ENCODE assay signal across 13 mouse cellular contexts in the genomic region with DNA sequence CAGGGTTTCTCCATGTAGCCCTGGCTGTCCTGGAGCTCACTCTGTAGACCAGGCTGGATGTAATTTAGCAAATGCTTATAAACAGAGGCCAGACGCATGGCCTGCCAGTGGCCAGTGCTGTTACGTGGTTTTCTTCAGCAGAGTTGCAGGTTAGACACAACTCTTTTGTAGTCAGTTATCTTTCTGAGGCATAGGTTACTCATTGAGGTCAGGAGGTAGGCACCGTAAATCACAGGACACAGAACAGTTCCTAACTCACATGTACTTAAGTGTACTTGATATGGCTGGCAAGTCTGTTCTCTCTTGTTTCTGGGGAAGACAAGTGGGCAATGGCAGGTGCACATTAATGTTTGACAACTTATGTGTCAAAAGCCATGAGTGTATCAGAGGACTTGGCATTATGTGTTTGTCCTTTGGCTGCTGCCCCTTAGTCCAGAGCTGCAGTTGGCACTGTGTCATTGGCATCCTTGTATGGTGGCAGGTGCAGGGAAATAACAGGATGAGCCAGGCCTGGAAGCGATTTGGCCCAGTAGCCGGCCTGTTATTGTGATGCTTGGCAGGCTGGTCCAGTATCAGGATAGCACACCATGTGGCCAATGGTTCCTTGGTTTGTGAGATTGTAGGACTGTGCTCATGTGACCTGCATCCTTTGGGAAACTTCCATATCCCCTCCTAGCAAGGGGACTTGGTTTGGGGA. TPM values are rescaled to one million over a fixed set of nuclear protein-coding genes. Genes with fewer than 3 reads are reported as not detected.
DNase-seq lines count a peak whose midpoint lies in the region; ATAC-seq and TF ChIP-seq lines count a peak whose summit lies in the region.
"Had no signal": no experiment of that assay in that cellular context is flagged by ENCODE, and none has a peak within 500 bp of the region (broad histone marks: within the 10 kb centered on the region; RNA-seq: fewer than 3 reads in every experiment).

No protein-coding gene starts in this region.

- H3K27me3 ChIP-seq in hindbrain, embryonic 16.5 days (replicated peaks; ENCODE audit: control insufficient read depth, insufficient read depth, low read length): no peaks in the 10 kb centered on the region
- H3K27me3 ChIP-seq in hindbrain, embryonic 13.5 days: no peaks in the 10 kb centered on the region
- no peaks in the 10 kb centered on the region for H3K27me3 ChIP-seq in midbrain, embryonic 14.5 days (ENCODE audit: control insufficient read depth, insufficient read depth, low read length)
- no peaks in the 10 kb centered on the region for H3K27me3 ChIP-seq in midbrain, embryonic 13.5 days
- H3K27me3 ChIP-seq in small intestine, adult 2 months (ENCODE audit: control insufficient read depth, insufficient read depth, low read length): no peaks in the 10 kb centered on the region
- H3K27me3 ChIP-seq: forebrain, embryonic 12.5 days; neural tube, embryonic 13.5 days; Patski had no signal

- WGBS in hindbrain, embryonic 16.5 days: 72% methylated on average over 5 of the region's 5 CpGs
- 90% methylated on average over 5 of the region's 5 CpGs for WGBS in hindbrain, embryonic 13.5 days
- WGBS in midbrain, embryonic 14.5 days: over 99% methylated on average over 5 of the region's 5 CpGs
- WGBS in midbrain, embryonic 13.5 days: 92% methylated on average over 5 of the region's 5 CpGs
- WGBS in small intestine, adult 2 months: 42% methylated on average over 5 of the region's 5 CpGs

- no peak overlapping the region for H3K4me3 ChIP-seq in hindbrain, embryonic 16.5 days (ENCODE audit: low read length)
- no peak overlapping the region for H3K4me3 ChIP-seq in hindbrain, embryonic 13.5 days
- H3K4me3 ChIP-seq in midbrain, embryonic 14.5 days (replicated peaks; ENCODE audit: low read depth, low read length): no peak overlapping the region
- H3K4me3 ChIP-seq in midbrain, embryonic 13.5 days (replicated peaks): no peak overlapping the region
- H3K4me3 ChIP-seq in small intestine, adult 2 months (ENCODE audit: low read depth, low read length): no peak overlapping the region
- H3K4me3 ChIP-seq: forebrain, embryonic 12.5 days; neural tube, embryonic 13.5 days had no signal

- no peak overlapping the region for H3K4me2 ChIP-seq in hindbrain, embryonic 16.5 days (ENCODE audit: low read length)
- no peak overlapping the region for H3K4me2 ChIP-seq in hindbrain, embryonic 13.5 days
- H3K4me2 ChIP-seq in midbrain, embryonic 14.5 days (ENCODE audit: low read length): no peak overlapping the region
- no peak overlapping the region for H3K4me2 ChIP-seq in midbrain, embryonic 13.5 days (replicated peaks)
- H3K4me2 ChIP-seq: forebrain, embryonic 12.5 days; neural tube, embryonic 13.5 days had no signal

- H3K9ac ChIP-seq in hindbrain, embryonic 16.5 days (ENCODE audit: low read depth, low read length): no peak overlapping the region
- H3K9ac ChIP-seq in hindbrain, embryonic 13.5 days: no peak overlapping the region
- no peak overlapping the region for H3K9ac ChIP-seq in midbrain, embryonic 14.5 days (replicated peaks; ENCODE audit: low read length)
- no peak overlapping the region for H3K9ac ChIP-seq in midbrain, embryonic 13.5 days (replicated peaks)
- H3K9ac ChIP-seq: forebrain, embryonic 12.5 days; neural tube, embryonic 13.5 days had no signal

- DNase-seq in midbrain, embryonic 14.5 days: peak; percentile 7
- peak; percentile 93 for DNase-seq in cerebellum, adult 8-10 months
- DNase-seq: adrenal gland, adult 2 months; heart, adult 18-20 months; lung, adult 2 months had no signal

- peaks cover 6% of the 10 kb centered on the region; the same call in 1 of the 2 replicates for H3K36me3 ChIP-seq in hindbrain, embryonic 16.5 days (ENCODE audit: control insufficient read depth, insufficient read depth, low read length)
- peaks cover 13% of the 10 kb centered on the region for H3K36me3 ChIP-seq in hindbrain, embryonic 13.5 days
- 0 out of 2 replicates have a peak, but pooled peaks cover 2% of the 10 kb centered on the region for H3K36me3 ChIP-seq in midbrain, embryonic 14.5 days (ENCODE audit: control insufficient read depth, insufficient read depth, low read length)
- peaks cover 18% of the 10 kb centered on the region for H3K36me3 ChIP-seq in midbrain, embryonic 13.5 days
- H3K36me3 ChIP-seq in small intestine, adult 2 months (ENCODE audit: control insufficient read depth, insufficient read depth, low read length): peaks cover 2% of the 10 kb centered on the region

- no peak for TF ChIP-seq POLR2A in small intestine, adult 2 months (IDR thresholded peaks at IDR 0.05; ENCODE audit: low read depth, low read length)

- no peak for TF ChIP-seq CTCF in small intestine, adult 2 months (IDR thresholded peaks at IDR 0.05; ENCODE audit: extremely low read depth, insufficient read length, insufficient replicate concordance, low read depth, low read length)

- no peaks in the 10 kb centered on the region for H3K4me1 ChIP-seq in hindbrain, embryonic 16.5 days (ENCODE audit: control insufficient read depth, insufficient read depth, low read depth, low read length)
- 0 out of 2 replicates have a peak, but pooled peaks cover 4% of the 10 kb centered on the region for H3K4me1 ChIP-seq in hindbrain, embryonic 13.5 days (replicated peaks)
- H3K4me1 ChIP-seq in midbrain, embryonic 14.5 days (ENCODE audit: control insufficient read depth, insufficient read depth, low read length): 0 out of 2 replicates have a peak, but pooled peaks cover 1% of the 10 kb centered on the region
- peaks cover 3% of the 10 kb centered on the region; the same call in 1 of the 2 replicates for H3K4me1 ChIP-seq in midbrain, embryonic 13.5 days (replicated peaks)
- peaks cover 5% of the 10 kb centered on the region; the same call in 1 of the 2 replicates for H3K4me1 ChIP-seq in small intestine, adult 2 months (ENCODE audit: control insufficient read depth, insufficient read depth, insufficient read length, low read length)

- H3K9me3 ChIP-seq in hindbrain, embryonic 16.5 days (ENCODE audit: control insufficient read depth, low read length): no peaks in the 10 kb centered on the region
- no peaks in the 10 kb centered on the region for H3K9me3 ChIP-seq in hindbrain, embryonic 13.5 days
- no peaks in the 10 kb centered on the region for H3K9me3 ChIP-seq in midbrain, embryonic 14.5 days (ENCODE audit: control insufficient read depth, low read length)
- H3K9me3 ChIP-seq in midbrain, embryonic 13.5 days: no peaks in the 10 kb centered on the region
- H3K9me3 ChIP-seq: forebrain, embryonic 12.5 days; neural tube, embryonic 13.5 days had no signal

- peak; percentile 80 for ATAC-seq in hindbrain, embryonic 16.5 days
- ATAC-seq in hindbrain, embryonic 13.5 days (ENCODE audit: low FRiP score): no peak
- ATAC-seq in midbrain, embryonic 14.5 days (ENCODE audit: low FRiP score, low TSS enrichment): no peak
- ATAC-seq in midbrain, embryonic 13.5 days: no peak
- ATAC-seq in inflammation-experienced regulatory T-cells, adult 6 months: no peak

- peak overlapping the region; percentile 7; the same call in 1 of the 2 replicates for H3K27ac ChIP-seq in hindbrain, embryonic 16.5 days (ENCODE audit: low read depth, low read length)
- H3K27ac ChIP-seq in hindbrain, embryonic 13.5 days: no peak overlapping the region; the same call in 1 of the 2 replicates
- no peak overlapping the region for H3K27ac ChIP-seq in midbrain, embryonic 14.5 days (replicated peaks; ENCODE audit: low read depth, low read length)
- no peak overlapping the region for H3K27ac ChIP-seq in midbrain, embryonic 13.5 days
- H3K27ac ChIP-seq in small intestine, adult 2 months (ENCODE audit: insufficient read depth, low read depth, low read length): peak overlapping the region; percentile 34; the same call in 1 of the 2 replicates
- H3K27ac ChIP-seq: forebrain, embryonic 12.5 days; neural tube, embryonic 13.5 days had no signal

RNA-seq across cellular contexts. Expression of gene Mthfd1l, which starts 6.0 kb away (rescaled TPM):
- polyA plus RNA-seq in hindbrain, embryonic 16.5 days (2015; fragmentation: Nextera tagmentation; extraction: Ambion mirVana): 7.2 and 7.9 TPM in 2 replicates
- 5.3 and 6.0 TPM in 2 replicates for polyA plus RNA-seq in hindbrain, embryonic 13.5 days (2015; fragmentation: Nextera tagmentation; extraction: Ambion mirVana)
- polyA plus RNA-seq in midbrain, embryonic 14.5 days (2014; fragmentation: Nextera tagmentation; extraction: Ambion mirVana): 3.7 and 6.4 TPM in 2 replicates
- 4.6 and 6.6 TPM in 2 replicates for polyA plus RNA-seq in midbrain, embryonic 13.5 days (2015; fragmentation: Nextera tagmentation; extraction: Ambion mirVana)
- 0.81 and 1.3 TPM in 2 replicates for polyA plus RNA-seq in small intestine, adult 2 months (2012; rRNA removed)
- polyA plus RNA-seq in inflammation-experienced regulatory T-cells, adult 6 months (2017; shearing (Covaris generic)): 10 to 100 TPM; 13.2 to 17.9 (median 15.8) TPM

Comparison
In these comparisons a context has a peak if more than half of its experiments do, and no peak if none do; other contexts are left out.
1. H3K27ac ChIP-seq: peak in hindbrain, embryonic 16.5 days (single experiment) and small intestine, adult 2 months (single experiment); none in hindbrain, embryonic 13.5 days (single experiment), midbrain, embryonic 14.5 days (single experiment) and midbrain, embryonic 13.5 days (single experiment).